Mouse (Mus musculus) embryonic facial prominence, embryonic 10.5 days (tissue): Measurements from ENCODE around the gene Gpr25. TPM values are rescaled to one million over a fixed set of nuclear protein-coding genes. Genes with fewer than 3 reads are reported as not detected.

Source experiments
- DNase-seq: peaks from one replicate; pipeline ENCODE4 v3.0.0-alpha.2; 2017; ENCODE audit warnings: low spot score
- H3K27ac ChIP-seq: fragments of 300-500 bp; sonication (generic); replicated peaks from 2 replicates; pipeline ENCODE4 v1.5.1; 2016; ENCODE audit warnings: mild to moderate bottlenecking
- H3K27me3 ChIP-seq: fragments of 300-500 bp; sonication (generic); replicated peaks from 2 replicates; pipeline ENCODE4 v1.6.1; 2016; ENCODE audit warnings: low read depth, mild to moderate bottlenecking; ENCODE audit not compliant: poor library complexity, severe bottlenecking
- H3K36me3 ChIP-seq: fragments of 300-500 bp; sonication (generic); replicated peaks from 2 replicates; pipeline ENCODE4 v1.6.1; 2016; ENCODE audit warnings: mild to moderate bottlenecking, moderate library complexity
- H3K4me1 ChIP-seq: fragments of 300-500 bp; sonication (generic); 2 replicates; pipeline ENCODE4 v1.6.1; 2016
- H3K4me3 ChIP-seq: fragments of 300-500 bp; sonication (generic); 2 replicates; pipeline ENCODE4 v1.5.1; 2016; ENCODE audit warnings: mild to moderate bottlenecking, moderate library complexity
- H3K9me3 ChIP-seq: fragments of 300-500 bp; sonication (generic); 2 replicates; pipeline ENCODE4 v1.6.1; 2016; ENCODE audit warnings: mild to moderate bottlenecking
- WGBS: fragments of 180-500 bp; shearing (Covaris S2); methylation state at CpG from one replicate; pipeline ENCODE4 v1.1.7; 2016; 5-methylcytosine and 5-hydroxymethylcytosine counted together
- polyA plus RNA-seq: library from polyadenylated mRNA; unstranded; fragments of >200 nt; fragmentation: Nextera tagmentation; extraction: Ambion mirVana; gene quantifications from 2 replicates; pipeline ENCODE4 v1.2.1, GENCODE M21; 2016

Gpr25 gene
- polyA plus RNA-seq, 1 experiment from 2014 or later = not detected

GRCm38 (mm10) chr1:136212803-136213202 is 47.9 kb downstream of the Gpr25 start, which contains the start of gene Mroh3:
Mroh3 (minus strand) TSS chr1:136212828.
- Histone ChIP-seq H3K9me3 (no peaks in the 10 kb centered on the region), H3K36me3 (peaks cover 70% of the 10 kb centered on the region), H3K27me3 (no peaks in the 10 kb centered on the region), H3K4me3 (no peak within 1 kb of the TSS), H3K27ac (no peak within 1 kb of the TSS), H3K4me1 (no peaks in the 10 kb centered on the region)
- peak; percentile 49 for DNase-seq
- WGBS = 27% methylated on average over 3 of the region's 3 CpGs

Other genes with a start within 250 kb of the Gpr25 start
- 0.47 TPM in 1 of 2 replicates, not detected in the other for gene Ascl5, start 210.1 kb downstream of the Gpr25 start, polyA plus RNA-seq
- 0.06 and 0.16 TPM in 2 replicates for gene Cacna1s, start 208.1 kb downstream of the Gpr25 start, polyA plus RNA-seq
- gene Kif21b, start 129.5 kb downstream of the Gpr25 start, polyA plus RNA-seq = 6.5 and 7.3 TPM in 2 replicates
- gene Mroh3, start 48.0 kb downstream of the Gpr25 start, polyA plus RNA-seq = 0.42 and 0.58 TPM in 2 replicates
- gene Inava, start 26.6 kb downstream of the Gpr25 start, polyA plus RNA-seq = 24.1 and 26.4 TPM in 2 replicates
- gene Camsap2, start 85.2 kb upstream of the Gpr25 start, polyA plus RNA-seq = 11.4 and 12.4 TPM in 2 replicates
- 16.9 and 17.8 TPM in 2 replicates for gene Ddx59, start 154.4 kb upstream of the Gpr25 start, polyA plus RNA-seq
- 8.6 and 10.5 TPM in 2 replicates for gene Kif14, start 205.5 kb upstream of the Gpr25 start, polyA plus RNA-seq